17 mouse cellular contexts compared by ENCODE assay signal in the genomic region with DNA sequence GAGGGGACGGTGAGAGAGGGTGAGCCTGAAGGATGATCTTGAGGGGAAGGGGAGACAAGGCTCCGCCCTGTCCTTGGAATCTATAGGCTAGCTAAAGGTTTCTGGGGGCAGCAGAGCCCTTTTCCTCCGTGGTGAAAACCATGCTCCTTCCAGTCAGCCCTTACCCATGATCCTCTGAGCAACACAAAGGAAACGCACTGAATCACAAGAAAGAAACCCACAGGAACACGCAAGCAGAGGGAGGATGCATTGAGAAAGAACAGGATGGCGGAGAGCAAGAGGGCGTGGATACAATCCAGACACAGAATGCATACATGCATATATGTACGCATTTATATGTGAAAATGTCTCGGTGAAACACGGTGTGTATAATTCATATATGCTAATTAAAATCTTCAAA. TPM values are rescaled to one million over a fixed set of nuclear protein-coding genes. Genes with fewer than 3 reads are reported as not detected.
DNase-seq lines count a peak whose midpoint lies in the region; ATAC-seq and TF ChIP-seq lines count a peak whose summit lies in the region.
"Had no signal": no experiment of that assay in that cellular context is flagged by ENCODE, and none has a peak within 500 bp of the region (broad histone marks: within the 10 kb centered on the region; RNA-seq: fewer than 3 reads in every experiment).

No protein-coding gene starts in this region.

- no peak for TF ChIP-seq CTCF in layer of hippocampus, adult 2 months (conservative IDR thresholded peaks at IDR 0.05)

- no peaks in the 10 kb centered on the region for H3K9me3 ChIP-seq in heart, embryonic 13.5 days
- no peaks in the 10 kb centered on the region for H3K9me3 ChIP-seq in midbrain, embryonic 13.5 days
- H3K9me3 ChIP-seq: embryonic facial prominence, embryonic 12.5 days; limb, embryonic 12.5 days; stomach, embryonic 15.5 days had no signal

- H3K27ac ChIP-seq in heart, embryonic 13.5 days (replicated peaks): peak overlapping the region; percentile 96
- peak overlapping the region; percentile 68 for H3K27ac ChIP-seq in layer of hippocampus, adult 2 months
- peak overlapping the region; percentile 9 for H3K27ac ChIP-seq in midbrain, embryonic 13.5 days
- H3K27ac ChIP-seq: embryonic facial prominence, embryonic 12.5 days; hindbrain, postnatal 0 days; limb, embryonic 12.5 days had no signal

- no peak for DNase-seq in heart, postnatal 10 days
- DNase-seq in layer of hippocampus, adult 2 months (ENCODE audit: low spot score in 2 of 2): no peak
- DNase-seq in layer of hippocampus, postnatal 14 days (ENCODE audit: low spot score in 2 of 2): no peak
- DNase-seq in adrenal gland, postnatal 10 days: no peak
- DNase-seq: cerebellum, postnatal 36 days; kidney, postnatal 25 days; liver, postnatal 0 days; thymus, postnatal 25 days had no signal

- no peaks in the 10 kb centered on the region for H3K36me3 ChIP-seq in heart, embryonic 13.5 days
- no peaks in the 10 kb centered on the region for H3K36me3 ChIP-seq in midbrain, embryonic 13.5 days
- H3K36me3 ChIP-seq: embryonic facial prominence, embryonic 12.5 days; limb, embryonic 12.5 days; stomach, embryonic 15.5 days had no signal

- intact Hi-C loops in heart, postnatal 10 days (cut with DNase I): no loop called here

- H3K4me2 ChIP-seq in heart, embryonic 13.5 days: no peak overlapping the region
- no peak overlapping the region for H3K4me2 ChIP-seq in midbrain, embryonic 13.5 days (replicated peaks)
- H3K4me2 ChIP-seq: embryonic facial prominence, embryonic 12.5 days; limb, embryonic 12.5 days; stomach, embryonic 15.5 days had no signal

- no peak overlapping the region for H3K4me3 ChIP-seq in heart, embryonic 13.5 days
- H3K4me3 ChIP-seq in layer of hippocampus, adult 2 months: no peak overlapping the region
- H3K4me3 ChIP-seq in midbrain, embryonic 13.5 days (replicated peaks): no peak overlapping the region
- H3K4me3 ChIP-seq: embryonic facial prominence, embryonic 12.5 days; limb, embryonic 12.5 days; stomach, embryonic 15.5 days had no signal

- peaks cover 7% of the 10 kb centered on the region; the same call in 1 of the 2 replicates for H3K27me3 ChIP-seq in heart, embryonic 13.5 days (replicated peaks)
- H3K27me3 ChIP-seq in midbrain, embryonic 13.5 days: peaks cover 8% of the 10 kb centered on the region

- H3K9ac ChIP-seq in heart, embryonic 13.5 days: peak overlapping the region; percentile 70
- H3K9ac ChIP-seq in midbrain, embryonic 13.5 days (replicated peaks): no peak overlapping the region
- H3K9ac ChIP-seq: embryonic facial prominence, embryonic 12.5 days; liver, postnatal 0 days; stomach, embryonic 15.5 days had no signal

- ATAC-seq in heart, embryonic 13.5 days (ENCODE audit: extremely low read depth, insufficient number of reproducible peaks, low FRiP score, low TSS enrichment): no peak
- 0 out of 2 replicates have a peak, but pooled peaks have one; percentile 26 for ATAC-seq in granulocyte monocyte progenitor cell, adult 5-6 weeks (replicated peaks; ENCODE audit: poor library complexity, severe bottlenecking)
- no peak for ATAC-seq in midbrain, embryonic 13.5 days
- ATAC-seq: activated CD4-positive, CD25-positive, alpha-beta regulatory T cell, adult 4 months; liver, postnatal 0 days had no signal

- 62% methylated on average over 10 of the region's 10 CpGs for WGBS in heart, embryonic 13.5 days
- WGBS in midbrain, embryonic 13.5 days: 50% methylated on average over 10 of the region's 10 CpGs

- H3K4me1 ChIP-seq in heart, embryonic 13.5 days: peaks cover 71% of the 10 kb centered on the region
- H3K4me1 ChIP-seq in midbrain, embryonic 13.5 days (replicated peaks): peaks cover 46% of the 10 kb centered on the region

RNA-seq across cellular contexts. Expression of a gene that starts 3.6 kb away (rescaled TPM):
- polyA plus RNA-seq in heart, embryonic 13.5 days (2015; fragmentation: Nextera tagmentation; extraction: Ambion mirVana): 9.9 and 14.6 TPM in 2 replicates
- under 1 TPM; 0.50 to 0.69 TPM for total RNA-seq in heart, postnatal 10 days (2021)
- total RNA-seq in layer of hippocampus, adult 2 months (2021): 1 to 10 TPM in 1 of 2 experiments, under 1 TPM in 1; 0.87 to 1.2 TPM
- total RNA-seq in layer of hippocampus, postnatal 14 days (2021): 1 to 10 TPM in 1 of 2 experiments, under 1 TPM in 1; 0.55 to 1.6 TPM
- not detected in 2 replicates for total RNA-seq in granulocyte monocyte progenitor cell, adult 5-6 weeks (2014; fragmentation: Nextera tagmentation)
- total RNA-seq in granulocyte monocyte progenitor cell, adult 5-6 weeks (2017): 0.26 TPM in 1 of 2 replicates, not detected in the other
- 2.6 and 3.4 TPM in 2 replicates for polyA plus RNA-seq in midbrain, embryonic 13.5 days (2015; fragmentation: Nextera tagmentation; extraction: Ambion mirVana)
- under 1 TPM; 0.75 to 0.94 TPM for total RNA-seq in adrenal gland, postnatal 10 days (2021)
- total RNA-seq: megakaryocyte progenitor cell, adult 5-6 weeks had no signal
- polyA plus RNA-seq: activated CD4-positive, CD25-positive, alpha-beta regulatory T cell, adult 4 months had no signal

RNA-seq across cellular contexts. Expression of a gene that starts 6.7 kb away (rescaled TPM):
- 15.8 and 20.6 TPM in 2 replicates for polyA plus RNA-seq in heart, embryonic 13.5 days (2015; fragmentation: Nextera tagmentation; extraction: Ambion mirVana)
- 10 to 100 TPM; 47.8 to 56.5 TPM for total RNA-seq in heart, postnatal 10 days (2021)
- total RNA-seq in layer of hippocampus, adult 2 months (2021): 100 to 1,000 TPM; 159 to 162 TPM
- 100 to 1,000 TPM; 175 to 197 TPM for total RNA-seq in layer of hippocampus, postnatal 14 days (2021)
- 4.1 and 18.1 TPM in 2 replicates for total RNA-seq in granulocyte monocyte progenitor cell, adult 5-6 weeks (2014; fragmentation: Nextera tagmentation)
- 10.4 and 22.7 TPM in 2 replicates for total RNA-seq in granulocyte monocyte progenitor cell, adult 5-6 weeks (2017)
- 6.3 and 10.0 TPM in 2 replicates for polyA plus RNA-seq in midbrain, embryonic 13.5 days (2015; fragmentation: Nextera tagmentation; extraction: Ambion mirVana)
- total RNA-seq in adrenal gland, postnatal 10 days (2021): 10 to 100 TPM; 37.7 to 41.0 TPM

RNA-seq across cellular contexts. Expression of a gene that starts 20.0 kb away (rescaled TPM):
- 107 and 113 TPM in 2 replicates for polyA plus RNA-seq in heart, embryonic 13.5 days (2015; fragmentation: Nextera tagmentation; extraction: Ambion mirVana)
- 10 to 100 TPM; 77.1 to 81.0 TPM for total RNA-seq in heart, postnatal 10 days (2021)
- 10 to 100 TPM; 76.0 to 80.5 TPM for total RNA-seq in layer of hippocampus, adult 2 months (2021)
- 10 to 100 TPM; 76.5 to 86.4 TPM for total RNA-seq in layer of hippocampus, postnatal 14 days (2021)
- 91.5 and 121 TPM in 2 replicates for total RNA-seq in granulocyte monocyte progenitor cell, adult 5-6 weeks (2014; fragmentation: Nextera tagmentation)
- total RNA-seq in granulocyte monocyte progenitor cell, adult 5-6 weeks (2017): 83.2 and 158 TPM in 2 replicates
- 124 and 126 TPM in 2 replicates for polyA plus RNA-seq in midbrain, embryonic 13.5 days (2015; fragmentation: Nextera tagmentation; extraction: Ambion mirVana)
- 10 to 100 TPM; 90.1 to 91.2 TPM for total RNA-seq in adrenal gland, postnatal 10 days (2021)

RNA-seq across cellular contexts. Expression of a gene that starts 20.4 kb away (rescaled TPM):
- 9.5 and 9.7 TPM in 2 replicates for polyA plus RNA-seq in heart, embryonic 13.5 days (2015; fragmentation: Nextera tagmentation; extraction: Ambion mirVana)
- total RNA-seq in heart, postnatal 10 days (2021): 1 to 10 TPM; 6.4 to 8.2 TPM
- 10 to 100 TPM; 17.6 to 18.4 TPM for total RNA-seq in layer of hippocampus, adult 2 months (2021)
- 10 to 100 TPM; 19.5 to 22.4 TPM for total RNA-seq in layer of hippocampus, postnatal 14 days (2021)
- total RNA-seq in granulocyte monocyte progenitor cell, adult 5-6 weeks (2014; fragmentation: Nextera tagmentation): 4.2 and 12.0 TPM in 2 replicates
- total RNA-seq in granulocyte monocyte progenitor cell, adult 5-6 weeks (2017): 4.9 and 5.0 TPM in 2 replicates
- 22.5 and 23.9 TPM in 2 replicates for polyA plus RNA-seq in midbrain, embryonic 13.5 days (2015; fragmentation: Nextera tagmentation; extraction: Ambion mirVana)
- 10 to 100 TPM; 12.5 to 12.6 TPM for total RNA-seq in adrenal gland, postnatal 10 days (2021)

RNA-seq across cellular contexts. Expression of a gene that starts 42.8 kb away (rescaled TPM):
- polyA plus RNA-seq in heart, embryonic 13.5 days (2015; fragmentation: Nextera tagmentation; extraction: Ambion mirVana): 1.7 and 1.8 TPM in 2 replicates
- total RNA-seq in heart, postnatal 10 days (2021): 10 to 100 TPM; 11.4 to 11.8 TPM
- total RNA-seq in layer of hippocampus, adult 2 months (2021): 1 to 10 TPM; 1.6 to 2.5 TPM
- 1 to 10 TPM; 4.1 to 4.6 TPM for total RNA-seq in layer of hippocampus, postnatal 14 days (2021)
- total RNA-seq in granulocyte monocyte progenitor cell, adult 5-6 weeks (2014; fragmentation: Nextera tagmentation): not detected in 2 replicates
- total RNA-seq in granulocyte monocyte progenitor cell, adult 5-6 weeks (2017): not detected in 2 replicates
- 1.8 and 1.9 TPM in 2 replicates for polyA plus RNA-seq in midbrain, embryonic 13.5 days (2015; fragmentation: Nextera tagmentation; extraction: Ambion mirVana)
- total RNA-seq in adrenal gland, postnatal 10 days (2021): 1 to 10 TPM; 7.4 to 9.2 TPM

Comparison
In these comparisons a context has a peak if more than half of its experiments do, and no peak if none do; other contexts are left out.
1. H3K27ac ChIP-seq: peak in every context shown above with its lines; median percentile 96 in heart, embryonic 13.5 days; 68 in layer of hippocampus, adult 2 months; 9 in midbrain, embryonic 13.5 days.